Mouse (Mus musculus) CH12.LX (cell line): ENCODE measurements around the gene Mroh7. TPM values are rescaled to one million over a fixed set of nuclear protein-coding genes. Genes with fewer than 3 reads are reported as not detected.

ENCODE experiments used
- DNase-seq: peaks from one replicate; pipeline ENCODE4 v3.0.0-alpha.2; 2013; ENCODE audit errors: extremely low read depth
- H3K27ac ChIP-seq: 2 replicates; pipeline ENCODE4 v1.5.1; 2012; ENCODE audit warnings: low read depth, mild to moderate bottlenecking, control low read depth, moderate library complexity; ENCODE audit not compliant: insufficient read depth
- H3K27me3 ChIP-seq: replicated peaks from 2 replicates; pipeline ENCODE3; 2012; ENCODE audit warnings: inconsistent platforms
- H3K36me3 ChIP-seq, 2 experiments: replicated peaks in 1 of 2; 2 replicates each; pipeline versions ENCODE3 to v1.6.1; 2012; ENCODE audit warnings: inconsistent platforms in 1 of 2, low read length in 1 of 2, mild to moderate bottlenecking in 1 of 2, mixed read lengths in 1 of 2, moderate library complexity in 1 of 2; ENCODE audit not compliant: control insufficient read depth in 1 of 2, insufficient read depth in 1 of 2
- H3K4me1 ChIP-seq, 2 experiments: 2 replicates each; pipeline ENCODE4 v1.6.1; 2012; ENCODE audit warnings: inconsistent platforms in 1 of 2, moderate library complexity in 1 of 2; ENCODE audit not compliant: insufficient read depth in 2 of 2, control insufficient read depth in 1 of 2
- H3K4me2 ChIP-seq: 2 replicates; pipeline ENCODE4 v1.6.1; 2012; ENCODE audit warnings: low read depth, mild to moderate bottlenecking, control low read depth; ENCODE audit not compliant: poor library complexity, insufficient read depth, severe bottlenecking
- H3K4me3 ChIP-seq, 3 experiments: fragments of 150-350 bp in 1 of 3; sonication (generic) in 1 of 3; replicated peaks in 1 of 3; 2 replicates each; pipeline versions ENCODE3 to v1.5.1; 2011 to 2012; ENCODE audit warnings: low read depth in 2 of 3, low read length in 2 of 3, mild to moderate bottlenecking in 2 of 3, moderate library complexity in 2 of 3, control low read depth in 1 of 3, improper control_type of control experiment in 1 of 3, inconsistent platforms in 1 of 3, mixed read lengths in 1 of 3; ENCODE audit not compliant: poor library complexity in 1 of 3
- H3K79me2 ChIP-seq: replicated peaks from 2 replicates; pipeline ENCODE4 v1.6.1; 2012; ENCODE audit warnings: mild to moderate bottlenecking, moderate library complexity; ENCODE audit not compliant: control insufficient read depth, poor library complexity, insufficient read depth, severe bottlenecking; ENCODE audit errors: extremely low read depth
- H3K9ac ChIP-seq: 2 replicates; pipeline ENCODE4 v1.6.1; 2012; ENCODE audit warnings: low read depth, mild to moderate bottlenecking, control low read depth, moderate library complexity; ENCODE audit not compliant: insufficient read depth
- H3K9me3 ChIP-seq: replicated peaks from 2 replicates; pipeline ENCODE3; 2012; ENCODE audit warnings: low read length, inconsistent platforms, mixed read lengths
- BHLHE40 ChIP-seq: IDR thresholded peaks from 2 replicates; pipeline ENCODE4 v1.6.1; 2011; ENCODE audit warnings: mild to moderate bottlenecking, low read depth, low read length, improper control_type of control experiment
- CHD1 ChIP-seq: IDR thresholded peaks from 2 replicates; pipeline ENCODE4 v1.6.1; 2012; ENCODE audit warnings: low read depth, low read length, improper control_type of control experiment, inconsistent platforms
- CHD2 ChIP-seq: IDR thresholded peaks from 2 replicates; pipeline ENCODE4 v1.6.1; 2011; ENCODE audit warnings: low read length, improper control_type of control experiment
- CTCF ChIP-seq, 2 experiments: IDR thresholded peaks in 1 of 2; conservative IDR thresholded peaks in 1 of 2; 2 replicates each; pipeline ENCODE4 v1.5.1; 2011 to 2012; ENCODE audit warnings: low read depth in 2 of 2, low read length in 2 of 2, improper control_type of control experiment in 1 of 2, inconsistent platforms in 1 of 2, mild to moderate bottlenecking in 1 of 2, moderate library complexity in 1 of 2
- ELF1 ChIP-seq: IDR thresholded peaks from 2 replicates; pipeline ENCODE4 v1.6.1; 2014; ENCODE audit warnings: low read depth, mild to moderate bottlenecking, inconsistent platforms, low read length, improper control_type of control experiment
- EP300 ChIP-seq: IDR thresholded peaks from 2 replicates; pipeline ENCODE4 v1.6.1; 2011; ENCODE audit warnings: low read length, improper control_type of control experiment
- JUND ChIP-seq: conservative IDR thresholded peaks from 2 replicates; pipeline ENCODE4 v1.6.1; 2011; ENCODE audit warnings: low read depth, low read length, improper control_type of control experiment
- MAFK ChIP-seq: IDR thresholded peaks from 2 replicates; pipeline ENCODE4 v1.6.1; 2011; ENCODE audit warnings: low read length, improper control_type of control experiment; ENCODE audit not compliant: insufficient replicate concordance
- MAZ ChIP-seq: IDR thresholded peaks from 2 replicates; pipeline ENCODE4 v1.6.1; 2012; ENCODE audit warnings: low read depth, mild to moderate bottlenecking, inconsistent platforms, low read length, improper control_type of control experiment, moderate library complexity
- MEF2A ChIP-seq: IDR thresholded peaks from 2 replicates; pipeline ENCODE4 v1.6.1; 2014; ENCODE audit warnings: low read depth, mild to moderate bottlenecking, inconsistent platforms, low read length, improper control_type of control experiment, borderline replicate concordance
- MXI1 ChIP-seq: IDR thresholded peaks from 2 replicates; pipeline ENCODE4 v1.6.1; 2011; ENCODE audit warnings: mild to moderate bottlenecking, low read depth, low read length, improper control_type of control experiment
- NELFE ChIP-seq: IDR thresholded peaks from 2 replicates; pipeline ENCODE4 v1.6.1; 2011; ENCODE audit warnings: low read depth, low read length, improper control_type of control experiment
- PAX5 ChIP-seq: IDR thresholded peaks from 2 replicates; pipeline ENCODE4 v1.6.1; 2012; ENCODE audit warnings: low read length, inconsistent platforms, mixed read lengths
- POLR2AphosphoS2 ChIP-seq: IDR thresholded peaks from 2 replicates; pipeline ENCODE4 v1.6.1; 2011; ENCODE audit warnings: low read depth, low read length, improper control_type of control experiment
- SIN3A ChIP-seq: IDR thresholded peaks from 2 replicates; pipeline ENCODE4 v1.6.1; 2012; ENCODE audit warnings: low read length, improper control_type of control experiment, inconsistent platforms
- TBP ChIP-seq: conservative IDR thresholded peaks from 2 replicates; pipeline ENCODE4 v1.6.1; 2011; ENCODE audit warnings: low read depth, low read length, improper control_type of control experiment
- TCF12 ChIP-seq: IDR thresholded peaks from 2 replicates; pipeline ENCODE4 v1.6.1; 2014; ENCODE audit warnings: low read depth, mild to moderate bottlenecking, inconsistent platforms, low read length, improper control_type of control experiment
- USF1 ChIP-seq: IDR thresholded peaks from 2 replicates; pipeline ENCODE4 v1.6.1; 2014; ENCODE audit warnings: low read depth, mild to moderate bottlenecking, inconsistent platforms, low read length, improper control_type of control experiment
- USF2 ChIP-seq: conservative IDR thresholded peaks from 2 replicates; pipeline ENCODE4 v1.6.1; 2011; ENCODE audit warnings: low read depth, low read length, improper control_type of control experiment
- ZC3H11A ChIP-seq: IDR thresholded peaks from 2 replicates; pipeline ENCODE4 v1.6.1; 2012; ENCODE audit warnings: low read depth, mild to moderate bottlenecking, inconsistent platforms, low read length, improper control_type of control experiment
- dilution Hi-C: fragments of 300-500 bp; cut with MboI; formaldehyde crosslinking; loops from 2 replicates; pipeline ENCODE4 v1.14.3; 2020; ENCODE audit warnings: low sequenced_read_pairs; ENCODE audit not compliant: extremely low pct_unique_long_range_greater_than_20kb, extremely low pct_ligation_motif_present
- in situ Hi-C: fragments of 300-500 bp; cut with MboI; formaldehyde crosslinking; loops from 3 replicates; pipeline ENCODE4 v1.14.3; 2019; ENCODE audit warnings: low sequenced_read_pairs, low pct_ligation_motif_present, low pct_unique_long_range_greater_than_20kb, mixed read lengths
- polyA plus RNA-seq: library from polyadenylated mRNA; unstranded; fragments of >175 nt; gene quantifications from 2 replicates; pipeline ENCODE4 v1.2.1, GENCODE M21; 2012; ENCODE audit warnings: low read depth; ENCODE audit not compliant: insufficient read length
- total RNA-seq, 2 experiments: library from RNA; depleted of rRNA; stranded (reverse); fragments of 300-350 nt in 1 of 2; fragments of >200 nt in 1 of 2; gene quantifications; 2 replicates each; pipeline ENCODE4 v1.2.3; 2012 to 2014

Gene Mroh7
- total and polyA plus RNA-seq, 3 experiments: not detected

- dilution Hi-C loops (no loop called here), in situ Hi-C loops (no loop called here)
- Histone ChIP-seq H3K9ac (no peak overlapping the region), H3K9me3 (peaks cover 3% of the 10 kb centered on the region), H3K27ac (no peak overlapping the region), H3K27me3 (no peaks in the 10 kb centered on the region), H3K79me2 (no peaks in the 10 kb centered on the region), H3K4me3 (no peak overlapping the region), H3K4me1 (peaks cover 5 to 18% of the 10 kb centered on the region in 2 experiments; a peak in 3 of 4 replicates), H3K4me2 (no peak overlapping the region), H3K36me3 (peaks cover 0 to 12% of the 10 kb centered on the region in 2 experiments)
- DNase-seq: no peak
- TF ChIP-seq ELF1 (no peak), JUND (no peak), SIN3A (no peak), USF2 (no peak), MAFK (no peak), CHD1 (no peak), BHLHE40 (no peak), ZC3H11A (no peak), NELFE (no peak), CTCF (conservative IDR thresholded peaks at IDR 0.05 in 1 of 2, IDR thresholded peaks at IDR 0.05 in 1 of 2; ENCODE audit: low read depth in 2 of 2, low read length in 2 of 2) (no peak), MEF2A (no peak), TCF12 (no peak), MXI1 (no peak), POLR2AphosphoS2 (no peak)
These were observed 47.5 kb upstream of the Mroh7 start for GRCm38 (mm10) chr4:106778116-106778788.

- H3K27ac ChIP-seq: no peak overlapping the region
- H3K36me3 ChIP-seq: peaks cover 0 to 8% of the 10 kb centered on the region in 2 experiments
- no peak overlapping the region for H3K9ac ChIP-seq
- H3K79me2 ChIP-seq: no peaks in the 10 kb centered on the region
- H3K4me2 ChIP-seq: no peak overlapping the region
- in situ Hi-C loops: no loop called here
- peaks cover 3% of the 10 kb centered on the region for H3K9me3 ChIP-seq
- no peak overlapping the region for H3K4me3 ChIP-seq
- dilution Hi-C loops: no loop called here
- H3K27me3 ChIP-seq: no peaks in the 10 kb centered on the region
- H3K4me1 ChIP-seq: peaks cover 5 to 18% of the 10 kb centered on the region in 2 experiments; a peak in 3 of 4 replicates
- DNase-seq: no peak
- no peak for TF ChIP-seq ELF1
- no peak for TF ChIP-seq MEF2A
- TF ChIP-seq USF1: no peak
- TF ChIP-seq PAX5: no peak
- TF ChIP-seq EP300: no peak
- TF ChIP-seq TBP: no peak
- TF ChIP-seq MAZ: no peak
- no peak for TF ChIP-seq CHD2
These were observed 46.3 kb upstream of the Mroh7 start for GRCm38 (mm10) chr4:106776998-106777397.
